Mouse (Mus musculus) v-Abl transformed pro-B cells (cell line): ENCODE measurements around the gene Alox15.
"Not testable (repeated sequence)": the region's sequence is repeated elsewhere in the genome, so short reads cannot be mapped to it uniquely, and the experiment has no call there.

Source experiments
- in situ Hi-C, 2 experiments: fragments of 400-800 bp; cut with MboI; formaldehyde crosslinking; loops; one replicate each; pipeline ENCODE4 v1.15.1; 2025; ENCODE audit not compliant: unreplicated experiment in 2 of 2

The Alox15 gene

DNA sequence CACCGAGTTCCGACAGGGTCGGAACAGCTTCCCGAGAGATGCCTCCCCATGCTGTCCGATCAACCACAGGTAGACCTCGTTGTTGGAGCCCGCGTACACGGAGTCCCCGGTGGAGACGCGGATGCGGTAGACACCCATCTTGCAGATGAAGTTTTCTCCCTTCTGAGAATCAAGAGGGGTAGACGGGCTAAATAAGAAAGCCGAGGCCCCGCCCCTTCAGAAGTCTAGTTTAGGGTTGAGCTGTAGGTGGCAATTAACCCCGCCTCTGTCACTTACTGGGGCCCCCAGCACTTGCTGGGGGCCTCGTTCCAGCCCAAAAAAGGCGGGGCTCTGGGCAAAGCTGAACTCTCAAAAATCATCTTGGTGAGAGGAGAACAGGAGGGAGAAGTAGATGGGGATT, at the start of gene Alox15:
Gene Alox15, minus strand, starts transcription at position 164 of the 400 bp plus-strand sequence.
- in situ Hi-C loops, result no loop called here

DNA sequence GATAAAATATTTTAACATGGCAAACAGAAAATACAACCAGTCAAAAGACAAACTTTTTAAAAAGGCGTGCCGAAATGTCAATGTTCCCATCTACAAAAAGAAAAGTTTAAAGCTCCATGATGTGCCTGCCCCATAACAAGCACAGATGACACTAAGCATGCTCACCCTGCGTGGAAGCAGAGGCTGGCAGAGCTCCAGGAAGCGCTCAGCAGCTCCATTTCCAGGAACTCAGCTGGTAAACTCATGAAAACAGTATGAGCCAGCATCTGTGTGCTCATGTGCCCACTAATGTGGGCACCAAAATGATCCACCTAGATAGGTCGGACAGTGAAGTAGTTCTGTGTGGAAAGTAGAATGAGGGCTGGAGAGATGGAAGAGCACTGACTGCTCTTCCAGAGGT, 37.6 kb upstream of the Alox15 start:
- in situ Hi-C loops, result no loop called here

- in situ Hi-C loops, result no loop called here
Measured at GRCm38 (mm10) chr11:70387436-70387835, 35.6 kb upstream of the Alox15 start.

GRCm38 (mm10) chr11:70384136-70384535, 32.3 kb upstream of the Alox15 start:
- in situ Hi-C loops, result no loop called here

DNA sequence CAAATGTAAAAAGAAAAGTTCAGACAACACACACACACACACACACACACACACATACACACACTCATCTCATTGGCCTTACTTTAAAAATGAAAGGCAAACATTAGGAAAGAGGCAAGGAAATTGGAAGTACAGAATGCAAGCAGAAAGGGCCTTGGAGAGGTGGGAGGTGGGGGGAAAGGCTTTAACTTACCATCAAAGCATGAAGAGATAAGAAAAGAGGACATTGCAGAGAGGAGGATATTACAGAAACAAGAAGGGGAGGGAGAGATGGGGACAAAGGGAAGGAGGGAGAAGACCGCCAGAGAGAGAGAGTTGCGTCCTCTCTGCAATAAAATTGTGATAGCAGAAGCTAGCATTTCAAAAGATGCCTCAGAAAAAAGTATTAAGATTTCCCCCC, 29.5 kb upstream of the Alox15 start:
- in situ Hi-C loops, result no loop called here

DNA sequence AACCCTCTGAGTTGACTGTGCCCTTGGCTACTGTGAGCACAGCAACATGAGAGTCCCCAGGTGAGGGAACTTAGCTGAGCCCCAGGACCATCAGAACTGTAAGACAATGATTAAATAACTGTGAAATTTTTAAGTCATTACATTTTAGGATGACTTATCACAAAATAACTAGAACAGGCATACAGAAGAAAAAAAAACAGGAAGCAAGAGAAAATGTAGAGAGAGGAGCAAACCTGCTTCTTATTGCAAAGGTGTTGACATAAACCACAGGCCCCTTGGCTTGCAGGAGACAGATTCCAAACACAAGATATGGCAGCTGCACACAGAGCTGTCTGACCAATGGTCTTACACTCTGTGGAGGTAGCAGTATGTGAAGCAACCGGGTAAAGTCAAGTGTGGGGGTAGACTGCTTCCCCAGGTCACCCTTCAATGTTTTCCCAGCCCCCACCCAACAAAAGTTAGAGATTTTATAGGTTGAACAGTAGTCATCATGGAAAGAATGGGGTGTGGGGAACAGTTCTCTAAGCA, 28.7 kb upstream of the Alox15 start:
- in situ Hi-C loops, result no loop called here

- in situ Hi-C loops, result no loop called here
Measured at GRCm38 (mm10) chr11:70376054-70376453, 24.2 kb upstream of the Alox15 start.

- in situ Hi-C loops, result no loop called here
Measured at GRCm38 (mm10) chr11:70374302-70374701, 22.5 kb upstream of the Alox15 start.

GRCm38 (mm10) chr11:70372849-70373557, 21.2 kb upstream of the Alox15 start:
- in situ Hi-C loops, result no loop called here

DNA sequence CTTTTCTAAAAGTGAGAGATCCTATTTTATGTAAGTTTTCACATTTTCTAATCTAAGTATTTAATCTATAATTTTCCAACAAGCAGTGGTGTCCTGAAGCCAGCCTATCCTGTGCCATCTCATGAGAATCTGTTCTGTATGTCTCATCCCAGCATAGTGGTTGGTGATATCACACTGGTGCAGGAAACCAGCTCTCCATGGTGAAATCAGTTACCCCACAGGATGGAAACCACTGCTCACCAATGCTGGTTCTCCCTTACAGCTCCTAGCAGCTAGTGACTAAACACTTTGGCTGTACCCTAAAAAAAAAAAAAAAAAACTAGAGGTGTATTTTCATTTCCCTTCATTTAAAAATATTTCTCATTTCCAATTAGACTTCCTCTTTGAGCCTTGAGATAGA, 20.6 kb upstream of the Alox15 start:
- in situ Hi-C loops, result no loop called here

- in situ Hi-C loops, result not testable (repeated sequence)
Measured at GRCm38 (mm10) chr11:70368626-70369025, 16.8 kb upstream of the Alox15 start.

DNA sequence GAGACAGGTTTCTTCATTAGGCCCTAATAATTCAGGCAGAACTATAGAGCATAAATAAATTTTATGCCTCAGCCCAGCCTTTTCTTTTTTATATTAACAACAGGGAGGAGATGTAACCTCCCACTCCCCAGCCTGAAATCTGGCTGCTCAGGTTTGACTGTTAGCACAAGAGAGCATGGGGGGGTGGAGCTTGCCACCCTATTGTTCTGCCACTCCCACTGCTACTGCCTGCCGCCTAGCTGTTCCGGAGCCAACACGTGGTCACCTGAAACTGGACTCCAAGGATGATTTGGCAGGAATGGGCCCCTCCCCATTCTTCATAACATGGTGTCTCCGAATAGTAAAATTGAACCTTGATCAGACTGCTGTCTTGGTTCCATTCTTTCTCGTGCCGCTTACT, 15.9 kb upstream of the Alox15 start:
- in situ Hi-C loops, result not testable (repeated sequence)

DNA sequence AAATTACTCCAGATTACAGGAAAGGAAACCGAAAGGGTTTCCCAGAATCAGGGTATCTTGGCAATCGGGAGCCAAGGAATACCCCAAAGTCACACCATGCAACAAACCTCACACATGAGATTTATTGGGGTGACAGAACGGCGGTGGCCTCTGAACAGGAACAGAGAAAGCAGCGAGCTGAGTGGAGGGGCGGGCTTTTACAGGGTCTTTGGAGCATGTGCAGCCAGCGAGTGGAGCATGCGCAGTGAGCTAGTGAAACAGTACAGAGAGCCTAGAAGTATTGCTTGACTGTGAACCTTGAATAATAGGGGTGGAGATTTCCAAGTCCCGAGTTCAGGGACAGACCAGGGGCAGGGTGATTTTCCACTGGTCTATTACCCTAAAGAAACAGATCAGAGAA, 3.2 kb downstream of the Alox15 start:
- in situ Hi-C loops, result loop anchor here in 1 of 2 experiments (25.0 kb wide), 1 partner anchor 286 kb away; the partner anchor contains the start of gene Asgr1

GRCm38 (mm10) chr11:70347861-70348260, 4.0 kb downstream of the Alox15 start:
- in situ Hi-C loops, result loop anchor here in 1 of 2 experiments (25.0 kb wide), 1 partner anchor 286 kb away; the partner anchor contains the start of gene Asgr1

- in situ Hi-C loops, result loop anchor here in 1 of 2 experiments (25.0 kb wide), 1 partner anchor 283 kb away; the partner anchor contains the start of gene Asgr1
Measured at GRCm38 (mm10) chr11:70345546-70345945, 6.3 kb downstream of the Alox15 start.

DNA sequence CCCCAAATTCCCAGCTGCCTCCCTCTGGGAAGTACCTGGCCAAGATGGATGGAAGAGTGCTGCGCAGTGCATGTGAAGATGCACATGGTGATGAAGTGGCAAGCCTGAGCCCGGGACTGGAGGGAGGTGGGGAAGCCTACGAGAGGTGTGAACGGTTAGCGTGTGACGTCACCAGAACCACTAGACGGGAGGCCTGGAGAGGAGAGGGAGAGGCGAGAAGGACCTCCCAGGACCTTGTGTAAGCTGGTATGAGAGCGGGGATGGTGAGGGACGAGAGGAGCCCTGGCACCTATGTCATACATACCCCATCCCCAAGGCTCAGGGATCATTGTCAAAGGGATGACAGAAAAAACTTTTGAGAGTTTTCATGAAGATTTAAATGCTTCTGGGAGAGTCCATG, 6.8 kb downstream of the Alox15 start:
- in situ Hi-C loops, result loop anchor here in 1 of 2 experiments (25.0 kb wide), 1 partner anchor 283 kb away; the partner anchor contains the start of gene Asgr1

DNA sequence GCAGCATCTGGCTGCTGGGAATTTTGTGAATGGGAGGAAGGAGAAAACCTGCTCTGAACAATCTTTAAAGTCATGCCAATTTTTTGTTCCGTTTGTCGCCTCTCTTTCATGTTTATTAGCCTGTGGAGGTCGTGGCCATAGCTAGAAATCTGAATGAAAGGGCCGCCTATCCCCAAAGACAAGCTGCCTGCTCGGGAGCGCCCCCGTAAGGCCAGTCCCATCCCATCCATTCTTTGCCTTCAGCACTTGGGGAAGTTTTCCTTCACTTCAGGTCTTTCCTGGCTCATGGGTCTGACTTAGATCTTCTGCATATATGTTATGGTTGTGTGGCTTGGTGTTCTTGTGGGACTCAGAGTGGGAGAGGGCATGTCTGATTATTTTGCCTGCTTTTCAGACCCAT, 12.3 kb downstream of the Alox15 start:
- in situ Hi-C loops, result loop anchor here in 1 of 2 experiments (25.0 kb wide), 1 partner anchor 277 kb away; the partner anchor contains the start of gene Asgr1

DNA sequence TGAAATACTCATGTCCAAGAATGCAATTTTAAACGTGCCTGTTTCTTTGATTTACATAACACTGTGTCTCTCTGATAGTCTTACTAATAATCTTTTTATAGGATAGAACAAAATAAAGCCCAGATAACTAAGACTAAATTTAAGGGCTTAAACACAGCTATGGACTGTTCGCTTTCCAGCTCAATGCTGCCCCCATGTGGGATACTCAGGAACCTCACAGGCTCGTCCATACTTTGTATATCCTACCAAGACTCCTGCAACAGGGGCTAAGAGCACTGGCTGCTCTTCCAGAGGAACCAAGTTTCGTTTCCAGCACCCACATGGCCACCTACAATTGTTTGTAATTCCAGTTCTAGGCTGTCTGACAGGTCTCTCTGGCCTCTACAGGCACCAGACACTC, 17.4 kb downstream of the Alox15 start:
- in situ Hi-C loops, result loop anchor here in 1 of 2 experiments (25.0 kb wide), 1 partner anchor 272 kb away; the partner anchor contains the start of gene Asgr1

- in situ Hi-C loops, result loop anchor here in 1 of 2 experiments (25.0 kb wide), 1 partner anchor 262 kb away; the partner anchor contains the start of gene Asgr1
Measured at GRCm38 (mm10) chr11:70324726-70325125, 27.1 kb downstream of the Alox15 start.

DNA sequence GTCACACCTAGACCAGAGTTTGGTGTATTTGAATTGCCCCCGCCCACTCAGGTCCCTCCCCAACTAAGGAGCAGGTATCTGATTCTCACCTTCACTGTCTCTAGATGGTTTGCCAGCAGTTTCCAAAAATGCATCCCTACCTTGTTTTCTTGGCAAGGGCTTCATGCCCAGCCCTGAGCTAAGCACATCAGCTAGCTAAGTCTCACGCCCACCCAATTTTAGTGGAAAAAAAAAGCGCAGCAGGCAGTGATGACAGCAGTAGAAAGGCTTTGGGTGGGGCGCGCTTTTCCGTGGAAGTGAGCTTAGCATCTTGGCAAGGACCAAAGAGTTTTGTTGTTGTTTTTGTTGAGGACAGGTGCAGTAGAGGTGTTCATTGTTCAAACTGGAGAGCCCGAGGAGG, 29.3 kb downstream of the Alox15 start, which contains the start of gene Alox12e:
Gene Alox12e, minus strand, starts transcription at position 101 of the 400 bp plus-strand sequence.
- in situ Hi-C loops, result no loop called here

DNA sequence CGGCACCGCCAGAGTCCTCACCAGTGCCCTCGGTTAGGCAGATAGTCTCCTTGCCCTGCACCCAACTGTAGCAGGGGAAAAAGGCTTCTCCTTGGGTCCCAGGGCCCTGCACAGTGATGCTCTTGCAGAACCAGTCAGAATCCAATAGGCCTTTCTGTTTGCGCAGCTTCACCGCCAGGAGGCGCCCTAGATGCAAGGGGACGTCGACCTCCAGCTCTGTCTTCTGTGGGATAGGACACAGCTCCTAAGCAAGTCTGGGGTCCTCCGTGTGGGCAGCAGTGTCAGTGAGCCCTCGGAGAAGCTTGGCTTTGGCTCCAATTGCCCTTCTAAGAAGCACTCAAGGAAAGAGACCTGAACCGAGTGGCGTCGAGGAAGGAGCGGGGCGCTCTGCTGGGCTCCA, 30.2 kb downstream of the Alox15 start:
- in situ Hi-C loops, result no loop called here

GRCm38 (mm10) chr11:70319614-70320013, 32.2 kb downstream of the Alox15 start:
- in situ Hi-C loops, result loop anchor here in 1 of 2 experiments (5.0 kb wide), 1 partner anchor 293 kb away; no protein-coding TSS in a partner anchor
